Mouse (Mus musculus): ENCODE measurements around the gene Tmem123. TPM values are rescaled to one million over a fixed set of nuclear protein-coding genes. Genes with fewer than 3 reads are reported as not detected.

Gene Tmem123
- polyA plus RNA-seq, 1 experiment from 2014 or later, result 84.6 TPM

DNA sequence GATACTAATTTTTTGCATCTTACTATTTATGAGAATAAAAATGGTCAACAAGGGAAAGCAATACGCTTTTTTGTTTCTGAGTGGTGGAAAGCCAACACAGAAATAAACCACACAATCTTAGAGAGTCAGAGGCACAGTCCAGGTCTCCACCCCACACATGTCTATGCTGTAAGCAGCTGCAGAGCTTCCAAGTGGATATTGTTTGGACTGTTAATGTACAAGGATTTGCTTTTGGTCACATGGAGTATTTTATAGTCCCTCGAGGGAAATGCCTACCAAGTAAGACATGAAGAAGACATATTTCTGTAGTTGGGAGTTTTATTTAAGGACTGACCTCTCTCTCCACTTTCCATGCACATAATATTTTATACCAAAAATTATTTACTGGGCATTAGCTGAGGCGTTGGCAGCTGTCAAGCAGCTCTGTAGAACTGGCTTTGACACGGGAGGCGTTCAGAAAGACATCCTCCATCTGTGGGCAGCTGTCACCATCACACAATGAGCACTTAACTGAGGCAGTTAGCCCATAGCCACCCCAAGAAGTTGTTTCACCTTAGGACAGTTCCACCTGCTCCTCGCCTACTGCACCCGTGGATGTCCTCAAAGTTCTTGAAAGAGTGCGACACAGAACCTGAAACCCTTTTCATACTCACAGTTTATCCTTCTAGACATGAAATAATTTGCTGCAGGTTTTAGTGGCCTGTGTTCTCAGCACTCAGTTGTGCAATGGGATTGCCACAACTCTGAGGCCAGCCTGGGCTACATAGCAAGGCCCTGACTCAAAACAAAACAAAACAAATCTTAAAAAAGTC, 26.1 kb downstream of the Tmem123 start:
- no peak for ATAC-seq (replicated peaks; ENCODE audit: insufficient number of reproducible peaks, insufficient read depth, low FRiP score, low read depth)
- Histone ChIP-seq H3K4me3 (no peak overlapping the region), H3K36me3 (peaks cover 34% of the 10 kb centered on the region), H3K4me2 (no peak overlapping the region), H3K27ac (no peak overlapping the region), H3K4me1 (replicated peaks) (peaks cover 4% of the 10 kb centered on the region), H3K27me3 (no peaks in the 10 kb centered on the region), H3K9me3 (replicated peaks) (no peaks in the 10 kb centered on the region), H3K9ac (no peak overlapping the region)
- 78% methylated on average over 8 of the region's 8 CpGs for WGBS

DNA sequence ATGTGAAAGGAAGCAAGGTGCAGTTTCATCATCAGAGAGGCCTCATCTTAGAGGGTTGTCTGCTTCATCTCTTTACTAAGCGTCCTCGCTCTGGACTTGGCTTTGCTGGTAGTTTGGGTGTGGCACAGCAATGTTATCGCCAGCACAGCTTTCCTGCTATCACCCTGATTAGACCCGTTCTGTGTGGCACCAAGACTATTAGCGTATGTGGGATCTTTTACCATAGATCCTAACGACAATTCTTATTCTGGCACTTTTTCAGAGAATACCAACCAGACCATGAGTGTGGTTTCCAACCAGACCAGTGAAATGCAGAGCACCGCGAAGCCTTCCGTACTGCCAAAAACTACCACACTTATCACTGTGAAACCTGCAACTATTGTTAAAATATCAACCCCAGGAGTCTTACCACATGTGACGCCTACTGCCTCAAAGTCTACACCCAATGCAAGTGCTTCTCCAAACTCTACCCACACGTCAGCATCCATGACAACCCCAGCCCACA, 26.8 kb downstream of the Tmem123 start:
- H3K4me1 ChIP-seq (replicated peaks), result no peaks in the 10 kb centered on the region
- no peak for ATAC-seq (replicated peaks; ENCODE audit: insufficient number of reproducible peaks, insufficient read depth, low FRiP score, low read depth)
- no peaks in the 10 kb centered on the region for H3K9me3 ChIP-seq (replicated peaks)
- no peak overlapping the region for H3K27ac ChIP-seq
- peaks cover 34% of the 10 kb centered on the region for H3K36me3 ChIP-seq
- no peak overlapping the region for H3K4me2 ChIP-seq
- H3K9ac ChIP-seq, result no peak overlapping the region
- no peaks in the 10 kb centered on the region for H3K27me3 ChIP-seq
- WGBS, result 85% methylated on average over 11 of the region's 11 CpGs
- H3K4me3 ChIP-seq, result no peak overlapping the region

DNA sequence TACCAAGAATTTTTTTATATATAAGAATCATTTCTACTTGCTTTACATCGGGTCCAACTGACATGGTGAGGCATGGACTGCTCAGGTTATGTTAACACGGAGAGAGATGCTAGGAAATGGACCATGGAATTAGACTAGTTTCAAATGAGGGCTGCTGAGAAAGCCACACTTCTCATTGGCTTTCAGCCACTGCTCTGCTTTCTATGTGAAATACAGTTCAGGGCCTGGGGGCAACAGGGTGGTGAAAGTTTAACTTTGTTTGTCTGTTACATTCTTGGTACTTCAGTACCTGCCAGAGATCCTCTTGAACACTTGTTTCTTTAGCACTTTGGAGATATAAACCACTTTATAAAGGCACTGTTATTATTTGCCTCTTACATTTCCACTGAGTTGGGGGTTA, 29.7 kb downstream of the Tmem123 start:
- H3K4me1 ChIP-seq (replicated peaks), result no peaks in the 10 kb centered on the region
- no peak overlapping the region for H3K4me3 ChIP-seq
- H3K27me3 ChIP-seq, result no peaks in the 10 kb centered on the region
- WGBS, result 89% methylated on average over 2 of the region's 2 CpGs
- no peak overlapping the region for H3K27ac ChIP-seq
- no peaks in the 10 kb centered on the region for H3K9me3 ChIP-seq (replicated peaks)
- peaks cover 30% of the 10 kb centered on the region for H3K36me3 ChIP-seq
- no peak overlapping the region for H3K4me2 ChIP-seq
- ATAC-seq (replicated peaks; ENCODE audit: insufficient number of reproducible peaks, insufficient read depth, low FRiP score, low read depth), result no peak
- no peak overlapping the region for H3K9ac ChIP-seq

DNA sequence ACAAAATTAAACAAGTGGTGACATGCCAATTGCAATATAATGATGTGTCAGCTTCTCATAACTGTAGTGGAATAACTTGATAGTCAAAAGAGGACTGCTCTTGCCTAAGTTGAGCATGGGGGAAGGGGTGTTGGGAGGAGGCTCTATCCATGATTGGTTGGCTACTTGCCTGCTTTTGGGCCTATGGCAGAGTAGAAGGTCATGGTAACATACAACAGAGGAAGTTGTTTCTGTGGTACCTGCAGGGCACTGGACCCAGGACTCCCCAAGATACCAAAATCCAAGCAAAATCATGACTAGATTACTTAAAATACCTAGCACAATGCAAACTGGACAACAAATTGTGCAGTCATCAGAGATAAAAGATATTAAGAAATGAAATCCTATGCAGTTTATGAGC, 31.7 kb downstream of the Tmem123 start:
- H3K9me3 ChIP-seq (replicated peaks), result no peaks in the 10 kb centered on the region
- no peak overlapping the region for H3K9ac ChIP-seq
- H3K4me3 ChIP-seq, result no peak overlapping the region
- ATAC-seq (replicated peaks; ENCODE audit: insufficient number of reproducible peaks, insufficient read depth, low FRiP score, low read depth), result no peak
- H3K27me3 ChIP-seq, result no peaks in the 10 kb centered on the region
- no peaks in the 10 kb centered on the region for H3K4me1 ChIP-seq (replicated peaks)
- H3K36me3 ChIP-seq, result peaks cover 29% of the 10 kb centered on the region
- H3K27ac ChIP-seq, result no peak overlapping the region
- no peak overlapping the region for H3K4me2 ChIP-seq

DNA sequence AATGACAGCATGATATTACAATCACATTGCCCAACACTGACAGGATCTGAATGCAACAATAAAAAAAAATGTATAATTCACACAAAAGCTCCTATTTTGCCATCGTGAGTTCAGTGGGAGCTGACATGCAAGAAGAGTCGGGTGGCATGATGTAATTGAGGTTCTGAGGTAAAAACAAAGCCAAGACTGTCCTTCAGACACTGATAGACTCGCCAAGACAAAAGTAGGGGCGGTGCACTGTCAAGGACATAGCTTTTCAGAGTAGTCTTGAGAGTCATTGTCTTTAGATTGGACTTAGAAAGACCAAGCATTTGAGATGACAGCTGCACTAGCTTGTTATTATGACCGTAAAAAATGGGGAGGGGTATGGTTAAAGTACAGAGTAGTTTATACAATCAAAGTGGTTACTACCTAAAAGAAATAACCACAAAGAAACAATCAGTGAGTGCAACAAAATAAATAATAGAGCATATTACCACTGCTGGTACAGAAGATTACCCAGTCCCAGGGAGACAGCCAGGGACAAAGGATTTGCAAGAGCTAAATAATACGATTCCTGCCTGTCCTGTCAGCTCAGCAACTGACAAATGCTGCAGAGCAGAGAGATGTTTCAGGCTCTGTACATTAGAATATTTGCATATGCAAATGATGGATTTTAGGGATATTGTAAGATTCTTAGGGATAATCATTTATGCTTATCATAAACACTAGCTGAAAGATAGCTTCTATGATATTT, 32.5 kb downstream of the Tmem123 start:
- no peak overlapping the region for H3K4me3 ChIP-seq
- ATAC-seq (replicated peaks; ENCODE audit: insufficient number of reproducible peaks, insufficient read depth, low FRiP score, low read depth), result no peak
- 78% methylated on average over 6 of the region's 6 CpGs for WGBS
- H3K9ac ChIP-seq, result no peak overlapping the region
- no peak overlapping the region for H3K27ac ChIP-seq
- H3K9me3 ChIP-seq (replicated peaks), result no peaks in the 10 kb centered on the region
- H3K4me2 ChIP-seq, result no peak overlapping the region
- no peaks in the 10 kb centered on the region for H3K4me1 ChIP-seq (replicated peaks)
- no peaks in the 10 kb centered on the region for H3K27me3 ChIP-seq
- H3K36me3 ChIP-seq, result peaks cover 23% of the 10 kb centered on the region

DNA sequence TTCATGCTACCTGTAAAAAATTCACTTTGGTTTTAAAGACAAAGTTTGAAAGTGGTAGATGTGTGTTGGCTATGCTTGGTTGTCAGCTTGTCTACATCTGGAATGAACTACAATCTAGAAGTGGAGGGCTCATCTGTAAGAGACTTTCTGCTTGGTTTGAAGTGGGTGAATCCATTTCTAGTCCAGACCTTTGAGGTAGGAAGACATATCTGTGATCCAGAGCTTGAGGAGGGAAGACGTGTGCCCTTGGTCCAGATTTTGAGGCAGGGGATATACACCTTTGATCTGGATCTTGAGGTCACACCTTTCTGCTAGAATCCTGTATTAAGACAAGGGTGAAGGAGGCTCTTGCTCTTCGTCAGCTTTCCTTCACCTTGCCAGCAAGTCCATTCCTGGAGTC, 33.7 kb downstream of the Tmem123 start:
- peaks cover 13% of the 10 kb centered on the region for H3K36me3 ChIP-seq
- H3K4me2 ChIP-seq, result no peak overlapping the region
- ATAC-seq (replicated peaks; ENCODE audit: insufficient number of reproducible peaks, insufficient read depth, low FRiP score, low read depth), result no peak
- H3K4me3 ChIP-seq, result no peak overlapping the region
- no peak overlapping the region for H3K27ac ChIP-seq
- no peaks in the 10 kb centered on the region for H3K4me1 ChIP-seq (replicated peaks)
- H3K9ac ChIP-seq, result no peak overlapping the region
- H3K27me3 ChIP-seq, result no peaks in the 10 kb centered on the region
- WGBS, result 83% methylated on average over 2 of the region's 2 CpGs
- H3K9me3 ChIP-seq (replicated peaks), result no peaks in the 10 kb centered on the region

DNA sequence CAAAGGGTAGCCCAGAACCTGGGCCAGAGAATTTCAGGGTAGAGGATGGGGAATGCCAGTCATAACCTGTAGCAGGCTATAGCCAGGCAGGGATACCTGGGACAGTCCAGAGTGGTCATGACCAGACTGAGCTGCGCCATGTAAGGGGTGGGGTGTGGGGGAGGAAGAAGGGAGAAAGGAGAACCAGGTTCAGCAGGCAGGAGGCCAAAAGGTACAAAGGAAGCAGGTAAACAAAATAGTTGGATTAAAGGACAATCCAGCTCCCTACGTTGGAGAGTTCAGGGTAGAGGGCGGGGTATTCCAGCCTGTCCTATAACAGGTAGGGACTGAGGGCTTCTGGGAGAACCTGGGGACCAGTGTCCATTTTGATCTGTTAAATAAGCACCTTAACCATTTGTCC, 34.7 kb downstream of the Tmem123 start:
- Histone ChIP-seq H3K9me3 (replicated peaks) (no peaks in the 10 kb centered on the region), H3K27ac (no peak overlapping the region), H3K4me2 (no peak overlapping the region), H3K27me3 (no peaks in the 10 kb centered on the region), H3K4me3 (no peak overlapping the region), H3K4me1 (replicated peaks) (no peaks in the 10 kb centered on the region), H3K9ac (no peak overlapping the region), H3K36me3 (peaks cover 8% of the 10 kb centered on the region)
- WGBS, result 81% methylated on average over 3 of the region's 3 CpGs
- no peak for ATAC-seq (replicated peaks; ENCODE audit: insufficient number of reproducible peaks, insufficient read depth, low FRiP score, low read depth)

DNA sequence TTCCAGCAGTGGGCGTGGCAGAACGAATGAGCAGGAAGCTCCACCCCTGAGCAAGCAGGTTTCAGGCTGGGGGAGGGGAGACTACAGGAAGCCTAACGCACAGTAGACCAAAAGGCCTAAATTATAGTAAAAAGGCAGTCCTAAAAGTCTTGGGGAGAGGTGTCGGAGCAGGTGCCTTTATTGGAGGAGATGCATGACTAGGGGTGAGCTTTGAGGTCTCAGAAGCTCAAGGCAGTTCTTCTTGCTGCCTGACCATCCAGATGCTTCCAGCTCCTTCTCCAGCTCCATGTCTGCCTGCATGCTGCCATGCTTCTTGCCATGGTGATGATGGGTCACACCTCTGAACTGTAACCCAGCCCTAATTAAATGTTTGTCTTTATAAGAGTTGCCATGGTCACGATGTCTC, 41.3 kb downstream of the Tmem123 start:
- WGBS, result 55% methylated on average over 5 of the region's 5 CpGs
- no peak overlapping the region for H3K9ac ChIP-seq
- H3K27me3 ChIP-seq, result no peaks in the 10 kb centered on the region
- no peak overlapping the region for H3K4me2 ChIP-seq
- H3K36me3 ChIP-seq, result no peaks in the 10 kb centered on the region
- no peaks in the 10 kb centered on the region for H3K4me1 ChIP-seq (replicated peaks)
- ATAC-seq (replicated peaks; ENCODE audit: insufficient number of reproducible peaks, insufficient read depth, low FRiP score, low read depth), result no peak
- H3K4me3 ChIP-seq, result no peak overlapping the region
- no peaks in the 10 kb centered on the region for H3K9me3 ChIP-seq (replicated peaks)
- no peak overlapping the region for H3K27ac ChIP-seq

DNA sequence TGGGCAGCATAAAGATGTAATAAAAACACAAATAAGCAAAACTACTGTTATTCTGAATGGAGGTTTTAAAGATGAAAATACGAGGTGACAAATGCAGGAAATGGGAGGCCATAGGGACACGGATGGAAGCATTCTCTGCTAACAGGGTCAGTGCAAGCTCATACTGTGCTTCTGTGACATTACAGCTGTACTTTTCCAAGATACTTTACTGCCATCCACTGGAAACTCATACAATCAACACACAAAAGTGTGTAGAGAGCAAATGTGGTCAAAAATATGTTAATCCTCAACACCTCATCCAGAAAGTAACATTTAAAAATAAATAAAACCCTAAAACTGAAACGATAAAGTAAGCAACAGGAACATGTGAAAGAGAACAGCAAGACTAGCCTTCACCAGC, 58.9 kb downstream of the Tmem123 start:
- WGBS, result 73% methylated on average over 3 of the region's 3 CpGs
- ATAC-seq (replicated peaks; ENCODE audit: insufficient number of reproducible peaks, insufficient read depth, low FRiP score, low read depth), result no peak

DNA sequence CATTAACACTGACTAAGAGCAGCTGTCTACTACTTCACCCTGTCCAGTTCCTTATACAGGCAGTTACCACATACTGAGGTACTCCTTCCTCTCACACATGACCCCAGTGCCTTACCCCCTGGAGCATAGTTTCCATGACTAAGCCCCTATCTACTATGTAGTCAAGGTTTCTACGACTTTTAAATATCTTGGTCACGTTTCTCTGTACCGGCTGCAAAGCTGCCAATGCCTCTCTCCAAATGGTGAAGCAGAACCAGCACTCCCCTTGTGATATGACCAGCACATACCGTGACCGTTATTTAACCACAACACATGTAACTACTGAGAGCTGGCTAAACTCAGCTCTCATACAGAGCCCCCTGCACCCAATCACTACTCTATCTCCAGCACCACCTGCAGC, 61.1 kb downstream of the Tmem123 start:
- Histone ChIP-seq H3K4me2 (no peak overlapping the region), H3K27ac (no peak overlapping the region), H3K9me3 (replicated peaks) (no peaks in the 10 kb centered on the region), H3K36me3 (peaks cover 25% of the 10 kb centered on the region), H3K4me3 (no peak overlapping the region), H3K4me1 (replicated peaks) (peaks cover 7% of the 10 kb centered on the region), H3K9ac (no peak overlapping the region), H3K27me3 (no peaks in the 10 kb centered on the region)
- 78% methylated on average over 5 of the region's 5 CpGs for WGBS
- ATAC-seq (replicated peaks; ENCODE audit: insufficient number of reproducible peaks, insufficient read depth, low FRiP score, low read depth), result no peak

More for the DNA sequence above, 58.9 kb downstream of the Tmem123 start:
- no peaks in the 10 kb centered on the region for H3K27me3 ChIP-seq
- H3K9ac ChIP-seq, result no peak overlapping the region
- H3K36me3 ChIP-seq, result peaks cover 35% of the 10 kb centered on the region
- H3K4me1 ChIP-seq (replicated peaks), result no peaks in the 10 kb centered on the region
- H3K4me2 ChIP-seq, result no peak overlapping the region
- H3K27ac ChIP-seq, result no peak overlapping the region
- H3K9me3 ChIP-seq (replicated peaks), result no peaks in the 10 kb centered on the region
- H3K4me3 ChIP-seq, result no peak overlapping the region

DNA sequence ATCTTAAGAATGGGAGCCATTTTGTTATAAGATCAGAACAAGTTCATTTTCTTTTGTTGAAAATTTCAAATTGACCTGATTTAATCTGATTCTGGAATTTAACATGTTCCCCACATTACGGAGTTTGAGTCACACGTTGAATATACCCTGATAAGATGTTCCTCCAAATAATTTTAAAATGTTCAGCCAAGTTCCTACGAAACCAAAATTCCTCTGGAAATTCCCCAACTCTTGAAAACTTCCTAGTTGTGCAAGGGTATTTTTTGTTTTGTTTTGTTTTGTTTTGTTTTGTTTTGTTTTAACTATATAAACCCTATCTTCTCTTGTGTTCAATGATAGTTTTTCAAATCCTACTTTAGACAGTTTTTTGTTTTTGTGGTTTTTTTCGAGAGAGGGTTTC, 64.9 kb downstream of the Tmem123 start:
- H3K27me3 ChIP-seq, result no peaks in the 10 kb centered on the region
- H3K9me3 ChIP-seq (replicated peaks), result no peaks in the 10 kb centered on the region
- H3K27ac ChIP-seq, result no peak overlapping the region
- no peak overlapping the region for H3K9ac ChIP-seq
- H3K36me3 ChIP-seq, result peaks cover 13% of the 10 kb centered on the region
- ATAC-seq (replicated peaks; ENCODE audit: insufficient number of reproducible peaks, insufficient read depth, low FRiP score, low read depth), result no peak
- H3K4me1 ChIP-seq (replicated peaks), result peaks cover 23% of the 10 kb centered on the region
- H3K4me3 ChIP-seq, result no peak overlapping the region
- H3K4me2 ChIP-seq, result no peak overlapping the region
- 80% methylated on average over 4 of the region's 4 CpGs for WGBS
